Mouse (Mus musculus) kidney, embryonic 14.5 days (tissue): ENCODE measurements around the gene Kcnip4. TPM values are rescaled to one million over a fixed set of nuclear protein-coding genes. Genes with fewer than 3 reads are reported as not detected.

Source experiments
- ATAC-seq: fragments of 200-750 bp; cut with Nextera tagmentation; 2 replicates; pipeline ENCODE4 v1.8.0; 2017; ENCODE audit warnings: moderate number of reproducible peaks, mild to moderate bottlenecking, moderate TSS enrichment, moderate library complexity; ENCODE audit not compliant: low FRiP score, low TSS enrichment
- H3K27ac ChIP-seq: fragments of 300-500 bp; sonication (generic); 2 replicates; pipeline ENCODE4 v1.5.1; 2014; ENCODE audit warnings: low read depth, mild to moderate bottlenecking, low read length, moderate library complexity, mixed read lengths
- H3K27me3 ChIP-seq: fragments of 300-500 bp; sonication (generic); 2 replicates; pipeline ENCODE4 v1.6.1; 2014; ENCODE audit warnings: mild to moderate bottlenecking, low read length; ENCODE audit not compliant: control insufficient read depth, insufficient read depth
- H3K36me3 ChIP-seq: fragments of 300-500 bp; sonication (generic); 2 replicates; pipeline ENCODE4 v1.6.1; 2014; ENCODE audit warnings: low read length, mixed read lengths; ENCODE audit not compliant: control insufficient read depth, insufficient read depth
- H3K4me1 ChIP-seq: fragments of 300-500 bp; sonication (generic); 2 replicates; pipeline ENCODE4 v1.6.1; 2014; ENCODE audit warnings: low read length, mixed read lengths; ENCODE audit not compliant: control insufficient read depth, insufficient read depth
- H3K4me2 ChIP-seq: fragments of 300-500 bp; sonication (generic); replicated peaks from 2 replicates; pipeline ENCODE4 v1.6.1; 2014; ENCODE audit warnings: low read depth, mild to moderate bottlenecking, low read length
- H3K4me3 ChIP-seq: fragments of 300-500 bp; sonication (generic); 2 replicates; pipeline ENCODE4 v1.5.1; 2014; ENCODE audit warnings: mild to moderate bottlenecking, low read length
- H3K9ac ChIP-seq: fragments of 300-500 bp; sonication (generic); 2 replicates; pipeline ENCODE4 v1.6.1; 2014; ENCODE audit warnings: low read depth, mild to moderate bottlenecking, low read length, moderate library complexity
- H3K9me3 ChIP-seq: fragments of 300-500 bp; sonication (generic); 2 replicates; pipeline ENCODE4 v1.6.1; 2016; ENCODE audit warnings: low read length; ENCODE audit not compliant: control insufficient read depth
- WGBS: fragments of 180-500 bp; shearing (Covaris S2); extraction: QIAGEN DNeasy Blood & Tissue Kit; methylation state at CpG from one replicate; pipeline ENCODE4 v1.1.7; 2014; 5-methylcytosine and 5-hydroxymethylcytosine counted together
- polyA plus RNA-seq: library from polyadenylated mRNA; unstranded; fragments of >200 nt; fragmentation: Nextera tagmentation; extraction: Ambion mirVana; gene quantifications from 2 replicates; pipeline ENCODE4 v1.2.1, GENCODE M21; 2014

The Kcnip4 gene
- polyA plus RNA-seq, 1 experiment from 2014 or later = 1.4 TPM

DNA sequence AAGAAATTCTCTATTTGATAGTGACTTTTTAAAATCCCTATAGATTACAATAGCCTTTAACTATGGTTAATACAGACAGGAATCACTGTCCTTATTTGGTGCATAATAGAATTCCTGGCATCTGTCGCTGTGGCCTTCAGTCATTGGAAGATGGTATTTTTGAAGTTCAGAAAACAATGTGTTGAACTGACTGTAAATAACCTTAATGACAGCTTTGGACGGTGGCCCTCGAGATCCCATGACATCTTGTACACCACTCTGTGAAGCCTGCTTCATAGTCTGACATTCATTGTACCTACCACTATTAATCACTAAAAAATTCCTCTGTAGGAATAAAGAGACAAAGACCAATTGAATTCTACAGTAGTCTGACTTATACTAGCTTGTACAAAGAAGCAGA lies 430.4 kb downstream of the Kcnip4 start:
- Histone ChIP-seq H3K27ac (no peak overlapping the region), H3K4me1 (no peaks in the 10 kb centered on the region), H3K4me3 (no peak overlapping the region), H3K9ac (no peak overlapping the region), H3K4me2 (no peak overlapping the region), H3K36me3 (no peaks in the 10 kb centered on the region), H3K9me3 (no peaks in the 10 kb centered on the region), H3K27me3 (no peaks in the 10 kb centered on the region)
- WGBS = 51% methylated on average over 3 of the region's 3 CpGs
- no peak for ATAC-seq

DNA sequence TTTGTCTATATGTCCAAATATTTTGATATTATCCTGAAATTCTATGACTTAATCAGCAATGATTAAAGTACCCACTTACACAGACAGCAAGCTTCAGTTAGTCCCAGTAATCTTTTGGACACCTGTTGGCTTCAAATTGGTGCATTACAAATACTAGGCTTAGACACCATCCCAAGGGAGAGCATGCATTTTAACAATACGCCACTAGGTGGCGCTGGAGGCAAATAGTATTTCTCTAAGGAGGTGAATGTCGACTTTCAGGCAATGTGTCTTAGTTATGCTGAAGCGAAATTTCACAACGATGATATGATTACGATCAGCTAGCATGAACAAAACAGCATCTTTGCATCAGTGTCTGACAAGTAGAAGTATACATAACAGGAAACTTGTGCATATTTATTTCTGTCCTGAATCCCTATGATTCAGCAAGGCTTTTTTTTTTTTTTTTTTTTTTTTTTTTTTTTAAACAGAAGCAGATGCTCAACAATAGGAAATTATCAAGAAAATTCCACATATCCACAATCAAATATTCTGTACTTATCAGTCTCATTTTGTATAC lies 434.5 kb downstream of the Kcnip4 start:
- Histone ChIP-seq H3K9ac (no peak overlapping the region), H3K27me3 (no peaks in the 10 kb centered on the region), H3K27ac (no peak overlapping the region), H3K4me2 (no peak overlapping the region), H3K36me3 (no peaks in the 10 kb centered on the region), H3K9me3 (no peaks in the 10 kb centered on the region), H3K4me3 (no peak overlapping the region), H3K4me1 (no peaks in the 10 kb centered on the region)
- WGBS = 13% methylated on average over 6 of the region's 6 CpGs
- ATAC-seq = peak; percentile 87

DNA sequence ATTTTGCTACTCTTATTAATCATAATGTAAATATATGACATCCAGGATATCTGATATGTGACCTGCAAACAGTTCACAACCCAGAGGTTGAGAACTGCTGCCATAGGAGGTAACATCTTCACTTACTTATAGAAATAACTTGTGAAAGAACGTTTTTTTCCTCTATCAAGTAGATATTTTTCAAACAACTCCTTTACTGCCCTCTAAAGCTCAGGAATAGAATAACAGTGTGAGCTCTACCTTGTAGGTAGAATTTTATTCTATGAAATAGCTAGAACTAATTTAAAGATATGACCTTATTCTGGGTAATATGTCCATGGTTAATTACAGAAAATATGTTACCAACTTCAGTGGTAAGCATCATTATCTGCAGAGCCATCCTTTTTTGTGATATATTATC lies 459.1 kb downstream of the Kcnip4 start:
- Histone ChIP-seq H3K4me1 (no peaks in the 10 kb centered on the region), H3K27ac (no peak overlapping the region), H3K4me2 (no peak overlapping the region), H3K9ac (no peak overlapping the region), H3K4me3 (no peak overlapping the region), H3K36me3 (no peaks in the 10 kb centered on the region), H3K9me3 (no peaks in the 10 kb centered on the region), H3K27me3 (no peaks in the 10 kb centered on the region)
- WGBS = 33% methylated on average over 1 of the region's 1 CpGs
- ATAC-seq = no peak

DNA sequence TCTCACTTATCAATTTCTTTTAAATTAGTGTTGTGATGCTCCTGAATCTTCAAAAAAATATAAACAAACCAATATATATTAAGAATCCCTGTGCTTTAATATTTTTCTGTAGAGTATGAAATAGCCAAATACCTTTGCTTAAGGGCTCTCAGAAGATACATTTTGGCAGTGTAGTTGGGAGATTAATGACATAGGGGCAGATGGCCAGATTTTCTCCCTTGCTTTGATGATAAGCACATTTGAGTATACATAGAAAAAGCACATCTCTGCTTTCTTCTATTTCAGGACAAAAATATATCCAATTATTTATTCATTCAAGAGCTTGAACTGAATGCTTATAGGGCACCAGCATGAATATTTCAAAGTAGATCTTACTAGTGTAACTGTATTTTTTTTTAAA lies 465.8 kb downstream of the Kcnip4 start:
- no peak for ATAC-seq
- Histone ChIP-seq H3K4me1 (no peaks in the 10 kb centered on the region), H3K27ac (no peak overlapping the region), H3K4me2 (no peak overlapping the region), H3K4me3 (no peak overlapping the region), H3K9me3 (no peaks in the 10 kb centered on the region), H3K9ac (no peak overlapping the region), H3K27me3 (no peaks in the 10 kb centered on the region), H3K36me3 (no peaks in the 10 kb centered on the region)

DNA sequence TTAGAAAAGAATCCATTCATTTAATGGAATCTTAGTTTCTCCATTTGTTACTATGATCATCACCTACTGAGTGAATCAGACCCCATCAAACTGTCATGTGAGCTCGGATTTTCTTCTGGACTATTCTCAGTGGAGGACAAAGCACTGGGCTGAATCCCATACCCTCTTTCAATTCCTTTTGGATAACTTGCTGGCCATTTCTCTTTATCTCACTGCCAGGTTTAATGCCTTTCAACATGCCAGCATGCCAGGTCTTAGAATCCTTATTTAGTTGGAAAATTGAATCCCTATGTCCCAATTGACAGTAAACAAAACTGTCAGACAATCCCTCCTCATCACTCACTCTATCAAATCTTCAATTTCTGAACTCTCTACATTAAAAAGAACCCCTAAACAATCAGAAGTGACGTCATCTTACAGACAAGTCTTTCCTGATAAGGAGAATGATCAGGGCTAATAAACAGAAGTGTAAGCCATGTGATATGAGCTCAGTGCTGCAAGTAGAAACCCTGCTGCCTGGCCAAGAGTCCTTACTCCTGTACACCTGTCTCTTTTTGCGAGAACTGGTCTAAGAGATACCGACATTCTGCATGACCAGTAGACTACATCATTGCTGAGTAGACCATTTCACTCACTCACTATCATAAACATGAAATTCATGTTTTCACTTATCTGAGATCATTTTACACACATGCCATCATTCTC lies 466.9 kb downstream of the Kcnip4 start:
- H3K9me3 ChIP-seq = no peaks in the 10 kb centered on the region
- no peak overlapping the region for H3K27ac ChIP-seq
- no peak overlapping the region for H3K4me3 ChIP-seq
- H3K9ac ChIP-seq = no peak overlapping the region
- WGBS = 80% methylated on average over 4 of the region's 4 CpGs
- no peaks in the 10 kb centered on the region for H3K27me3 ChIP-seq
- no peak overlapping the region for H3K4me2 ChIP-seq
- H3K4me1 ChIP-seq = no peaks in the 10 kb centered on the region
- ATAC-seq = no peak
- H3K36me3 ChIP-seq = no peaks in the 10 kb centered on the region

DNA sequence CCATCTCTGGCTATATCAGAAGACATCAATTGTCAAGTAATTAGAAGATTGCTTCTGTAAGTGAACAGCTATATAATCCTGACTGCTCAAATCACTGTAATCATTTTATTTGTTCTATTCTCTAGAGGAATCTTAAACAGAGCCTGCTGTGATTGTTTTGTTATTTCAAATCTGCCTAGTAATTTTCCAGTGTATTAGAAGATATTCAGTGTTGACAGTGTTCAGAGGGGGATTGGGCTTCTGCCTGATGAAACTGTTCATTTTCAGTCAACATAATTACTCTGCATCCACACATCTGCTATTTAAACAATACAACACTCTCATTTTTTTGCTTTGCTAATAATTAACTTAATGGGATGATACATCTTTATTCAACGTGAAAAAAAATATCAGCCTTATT lies 476.7 kb downstream of the Kcnip4 start:
- Histone ChIP-seq H3K4me1 (no peaks in the 10 kb centered on the region), H3K36me3 (no peaks in the 10 kb centered on the region), H3K4me3 (no peak overlapping the region), H3K27ac (no peak overlapping the region), H3K9ac (no peak overlapping the region), H3K9me3 (no peaks in the 10 kb centered on the region), H3K4me2 (no peak overlapping the region), H3K27me3 (no peaks in the 10 kb centered on the region)
- no peak for ATAC-seq
- WGBS = 75% methylated on average over 1 of the region's 1 CpGs

DNA sequence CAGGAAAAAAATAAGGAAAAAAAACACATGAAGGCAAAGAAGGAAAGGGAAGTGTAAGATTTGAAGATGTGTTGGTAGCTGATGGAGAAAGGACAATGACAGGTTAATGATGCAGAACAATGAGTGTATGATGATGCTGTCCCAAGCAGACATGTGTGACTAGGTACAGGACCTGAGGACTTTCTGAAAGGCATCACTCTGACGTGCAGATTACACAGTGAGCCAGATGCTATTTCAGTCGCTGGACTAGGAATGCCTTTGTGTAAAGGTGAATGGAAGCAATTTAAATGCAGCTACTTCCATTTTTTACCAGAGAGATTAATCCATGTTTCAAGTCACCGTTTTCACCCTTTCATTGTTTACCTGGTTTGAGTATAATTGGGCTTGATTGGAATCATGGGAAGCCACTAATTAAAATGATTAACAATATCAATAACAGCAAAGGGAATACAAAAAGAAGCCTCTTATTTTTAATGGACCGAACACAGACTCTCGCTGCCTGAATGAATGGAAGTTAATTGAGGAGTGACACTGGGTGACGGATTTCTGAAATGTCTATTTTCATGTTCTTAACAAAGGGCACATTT lies 483.4 kb downstream of the Kcnip4 start:
- no peak for ATAC-seq
- H3K4me2 ChIP-seq = no peak overlapping the region
- H3K9me3 ChIP-seq = no peaks in the 10 kb centered on the region
- H3K4me1 ChIP-seq = no peaks in the 10 kb centered on the region
- H3K4me3 ChIP-seq = no peak overlapping the region
- no peaks in the 10 kb centered on the region for H3K27me3 ChIP-seq
- no peaks in the 10 kb centered on the region for H3K36me3 ChIP-seq
- H3K27ac ChIP-seq = no peak overlapping the region
- WGBS = 76% methylated on average over 6 of the region's 6 CpGs
- H3K9ac ChIP-seq = no peak overlapping the region

DNA sequence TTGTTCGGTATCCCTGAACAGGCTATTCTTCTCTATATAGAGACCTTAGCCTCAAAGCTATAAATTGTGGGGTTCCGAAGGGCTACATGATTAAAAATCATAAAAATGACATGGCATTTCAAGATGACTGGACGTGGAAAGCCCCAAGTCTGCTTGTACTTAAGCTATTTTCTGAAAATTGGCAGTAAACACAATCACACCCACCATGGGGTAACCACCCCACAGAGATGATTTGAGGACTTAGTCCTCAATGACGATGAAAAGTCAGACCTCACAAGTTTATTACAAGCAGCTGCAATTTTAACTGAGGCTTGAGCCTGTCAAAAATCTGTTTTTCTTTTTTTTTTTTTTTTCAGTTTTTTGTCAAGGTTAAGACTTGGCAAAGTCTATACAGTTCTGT lies 527.3 kb downstream of the Kcnip4 start:
- Histone ChIP-seq H3K9ac (no peak overlapping the region), H3K27ac (no peak overlapping the region), H3K27me3 (no peaks in the 10 kb centered on the region), H3K9me3 (no peaks in the 10 kb centered on the region), H3K36me3 (no peaks in the 10 kb centered on the region), H3K4me2 (no peak overlapping the region), H3K4me3 (no peak overlapping the region), H3K4me1 (no peaks in the 10 kb centered on the region)
- 66% methylated on average over 4 of the region's 4 CpGs for WGBS
- ATAC-seq = no peak

DNA sequence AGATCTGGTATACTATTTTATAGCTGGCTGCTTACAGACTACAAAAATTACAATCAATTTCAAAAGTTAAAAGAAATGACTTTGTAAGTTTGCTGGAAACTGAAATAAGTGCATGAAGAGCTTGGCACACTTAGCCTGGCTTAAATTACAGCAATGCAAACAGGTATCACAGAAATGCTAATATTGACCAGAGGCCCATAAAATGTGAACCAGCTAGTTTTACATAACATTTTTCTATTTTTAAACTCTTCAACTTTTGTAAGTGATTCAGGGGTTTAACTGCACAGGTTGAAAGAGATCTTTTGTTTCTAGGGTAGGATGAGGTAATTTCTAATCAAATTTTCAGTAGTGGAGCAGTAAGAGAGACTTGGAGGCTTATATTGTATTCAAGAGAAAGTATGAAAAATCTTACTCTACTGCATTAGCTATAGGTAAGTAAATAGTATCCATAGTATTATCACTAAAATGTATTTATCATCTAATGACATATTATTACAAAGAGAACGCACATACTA lies 535.5 kb downstream of the Kcnip4 start:
- no peak for ATAC-seq
- H3K9me3 ChIP-seq = no peaks in the 10 kb centered on the region
- 97% methylated on average over 1 of the region's 1 CpGs for WGBS
- H3K27ac ChIP-seq = no peak overlapping the region
- H3K4me1 ChIP-seq = no peaks in the 10 kb centered on the region
- no peaks in the 10 kb centered on the region for H3K27me3 ChIP-seq
- H3K9ac ChIP-seq = no peak overlapping the region
- no peaks in the 10 kb centered on the region for H3K36me3 ChIP-seq
- no peak overlapping the region for H3K4me3 ChIP-seq
- H3K4me2 ChIP-seq = no peak overlapping the region
